Mouse (Mus musculus): Measurements from ENCODE around the gene Cd209g.

DNA sequence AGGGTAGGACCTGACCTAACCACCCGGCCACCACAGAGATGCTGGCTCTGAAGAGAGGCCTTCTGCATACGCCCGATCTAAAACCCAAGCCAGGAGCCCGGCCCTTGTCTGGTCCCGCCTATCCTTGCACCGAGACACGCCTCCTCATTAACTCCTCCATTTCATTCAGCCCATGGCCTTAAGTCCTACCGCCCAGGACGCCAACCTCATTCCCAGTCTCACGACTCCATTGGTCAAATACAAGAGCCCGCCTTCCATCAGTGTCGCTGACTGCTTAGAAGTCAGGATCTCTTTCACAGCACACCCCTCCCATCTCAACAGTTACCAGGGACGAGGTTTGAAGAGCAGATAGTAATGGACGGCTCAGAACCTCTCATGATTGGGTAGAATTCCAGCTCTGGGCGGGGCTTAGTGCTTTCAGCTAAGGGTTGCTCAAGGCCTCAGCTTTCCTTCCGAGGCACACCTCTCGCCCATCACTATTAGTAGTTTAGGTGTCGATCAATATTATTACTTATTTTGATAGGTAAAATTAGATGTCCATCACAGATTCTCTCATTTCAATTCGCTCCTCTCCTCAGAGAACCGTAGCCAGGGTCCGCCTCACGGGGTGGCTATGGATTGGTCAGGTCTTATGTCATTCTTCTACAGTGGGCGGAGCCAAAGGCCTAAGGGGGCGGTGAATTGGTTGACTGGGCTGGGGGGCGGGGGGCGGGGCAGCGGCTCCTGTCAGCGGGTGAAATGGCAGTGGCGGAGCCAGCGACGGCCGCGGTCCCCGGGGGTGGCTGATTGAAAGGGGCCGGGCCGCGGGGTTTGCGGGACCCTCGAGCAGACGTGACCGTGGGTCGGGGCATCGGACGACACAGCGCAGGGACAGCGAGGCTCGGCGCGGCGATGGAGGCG is 32.2 kb downstream of the Cd209g start, which contains the start of gene Evi5l:
- TF ChIP-seq POLR2A (IDR thresholded peaks at IDR 0.05; ENCODE audit: borderline replicate concordance, insufficient read depth, low read length) (peak; percentile 64; the same call in 1 of the 2 replicates), CTCF (IDR thresholded peaks at IDR 0.05; ENCODE audit: borderline replicate concordance, insufficient read depth, low read depth, low read length) (no peak)
